Mouse (Mus musculus) small intestine, adult 2 months (tissue): ENCODE measurements around the gene F5. TPM values are rescaled to one million over a fixed set of nuclear protein-coding genes. Genes with fewer than 3 reads are reported as not detected.
A peak's percentile ranks its signal among the peaks of the same experiment; 100 is the strongest.

ENCODE experiments used
- H3K27ac ChIP-seq: fragments of 200-500 bp; 2 replicates; pipeline ENCODE4 v1.5.1; 2012; ENCODE audit warnings: low read depth, low read length, control low read depth, inconsistent platforms; ENCODE audit not compliant: insufficient read depth
- H3K27me3 ChIP-seq: fragments of 200-500 bp; 2 replicates; pipeline ENCODE4 v1.6.1; 2012; ENCODE audit warnings: mild to moderate bottlenecking, moderate library complexity, low read length, inconsistent platforms; ENCODE audit not compliant: control insufficient read depth, insufficient read depth
- H3K36me3 ChIP-seq: fragments of 200-500 bp; 2 replicates; pipeline ENCODE4 v1.6.1; 2012; ENCODE audit warnings: mild to moderate bottlenecking, low read length, control low read depth, inconsistent platforms; ENCODE audit not compliant: control insufficient read depth, insufficient read depth
- H3K4me1 ChIP-seq: fragments of 200-500 bp; 2 replicates; pipeline ENCODE4 v1.6.1; 2012; ENCODE audit warnings: low read length, inconsistent platforms, mixed read lengths; ENCODE audit not compliant: control insufficient read depth, insufficient read depth, insufficient read length
- H3K4me3 ChIP-seq: fragments of 200-500 bp; 2 replicates; pipeline ENCODE4 v1.5.1; 2012; ENCODE audit warnings: low read depth, mild to moderate bottlenecking, control low read depth, inconsistent platforms, low read length, moderate library complexity
- CTCF ChIP-seq: fragments of 200-500 bp; IDR thresholded peaks from 2 replicates; pipeline ENCODE4 v1.5.1; 2012; ENCODE audit warnings: low read depth, mild to moderate bottlenecking, control low read depth, inconsistent platforms, low read length, moderate library complexity, mixed read lengths; ENCODE audit not compliant: insufficient replicate concordance, insufficient read length; ENCODE audit errors: extremely low read depth
- POLR2A ChIP-seq: fragments of 200-500 bp; IDR thresholded peaks from 2 replicates; pipeline ENCODE4 v1.6.1; 2012; ENCODE audit warnings: low read depth, mild to moderate bottlenecking, control low read depth, inconsistent platforms, low read length, moderate library complexity
- WGBS: fragments of 180-500 bp; shearing (Covaris S2); methylation state at CpG from one replicate; pipeline ENCODE4 v1.1.7; 2018; 5-methylcytosine and 5-hydroxymethylcytosine counted together
- polyA plus RNA-seq: library from polyadenylated mRNA; depleted of rRNA; stranded (reverse); fragments of >200 nt; gene quantifications from 2 replicates; pipeline ENCODE4 v1.2.3, GENCODE M21; 2012

Gene F5
- polyA plus RNA-seq, 1 experiment = 0.23 TPM

DNA sequence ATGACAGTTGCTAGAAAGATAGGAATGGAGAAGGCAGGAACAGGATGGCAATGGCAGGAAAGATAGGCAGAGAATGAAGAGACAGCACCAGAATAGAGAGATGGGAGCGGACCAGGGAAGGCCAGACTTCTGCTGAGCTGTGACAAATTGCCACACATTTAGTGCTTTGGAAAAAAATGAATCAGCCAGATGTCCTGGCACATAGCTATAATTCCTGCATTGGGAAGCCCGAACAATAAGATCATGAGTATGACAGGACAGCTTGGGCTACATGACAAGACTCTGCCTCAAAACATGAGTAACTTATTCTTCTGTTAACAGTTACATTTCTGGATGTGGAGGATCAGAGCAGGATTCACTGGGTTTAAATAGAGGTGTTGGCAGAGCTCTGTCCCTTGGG, 8.1 kb downstream of the F5 start:
- Histone ChIP-seq H3K4me3 (no peak overlapping the region), H3K4me1 (peaks cover 6% of the 10 kb centered on the region; the same call in 1 of the 2 replicates), H3K36me3 (no peaks in the 10 kb centered on the region), H3K27ac (no peak overlapping the region), H3K27me3 (no peaks in the 10 kb centered on the region)
- WGBS = 91% methylated on average over 2 of the region's 2 CpGs
- TF ChIP-seq POLR2A = no peak
- TF ChIP-seq CTCF = no peak

DNA sequence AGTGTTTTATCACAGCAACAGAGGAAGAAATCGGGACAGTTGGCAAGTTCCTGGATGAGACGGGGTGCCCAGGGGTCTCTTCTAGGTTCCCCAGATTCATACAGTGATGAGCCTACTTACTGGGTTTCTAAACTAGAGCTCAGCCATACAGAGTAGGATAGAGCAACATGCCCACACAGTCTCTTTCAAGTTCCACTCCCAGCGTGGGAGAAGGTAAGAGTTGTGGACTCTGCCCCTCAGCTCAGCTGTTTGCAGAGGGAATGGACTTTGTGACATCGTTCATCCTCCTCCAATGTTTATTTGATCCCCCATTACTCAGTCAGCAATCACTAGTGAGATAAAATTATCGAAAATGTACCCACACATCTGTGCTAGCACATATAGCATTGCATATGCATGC, 11.1 kb downstream of the F5 start:
- 32% methylated on average over 5 of the region's 5 CpGs for WGBS
- H3K27me3 ChIP-seq = no peaks in the 10 kb centered on the region
- peak overlapping the region; percentile 69 for H3K27ac ChIP-seq
- H3K4me1 ChIP-seq = peaks cover 6% of the 10 kb centered on the region; the same call in 1 of the 2 replicates
- H3K36me3 ChIP-seq = no peaks in the 10 kb centered on the region
- TF ChIP-seq POLR2A = no peak
- TF ChIP-seq CTCF = no peak
- H3K4me3 ChIP-seq = no peak overlapping the region

DNA sequence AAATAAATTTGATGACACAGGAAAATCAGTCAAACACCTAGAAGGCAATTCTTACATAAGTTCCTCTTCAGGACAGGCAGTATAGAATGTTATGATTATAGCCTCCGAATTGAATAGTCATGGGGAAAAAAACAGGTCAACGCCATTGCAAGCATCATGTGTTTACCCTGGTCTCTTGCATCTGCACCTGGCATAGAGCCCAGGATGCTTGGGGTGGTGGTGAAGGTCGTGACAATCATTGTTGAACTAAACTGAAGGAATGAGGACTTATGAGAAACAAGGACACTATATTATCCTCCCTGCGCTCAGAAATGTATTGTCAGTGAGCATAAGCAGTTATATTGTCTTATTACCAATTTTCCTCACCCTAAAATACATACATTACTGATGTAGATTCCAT, 17.2 kb downstream of the F5 start:
- Histone ChIP-seq H3K27ac (no peak overlapping the region), H3K4me3 (no peak overlapping the region), H3K27me3 (no peaks in the 10 kb centered on the region), H3K4me1 (peaks cover 3% of the 10 kb centered on the region; the same call in 1 of the 2 replicates), H3K36me3 (no peaks in the 10 kb centered on the region)
- TF ChIP-seq POLR2A (no peak), CTCF (no peak)
- 50% methylated on average over 4 of the region's 4 CpGs for WGBS

DNA sequence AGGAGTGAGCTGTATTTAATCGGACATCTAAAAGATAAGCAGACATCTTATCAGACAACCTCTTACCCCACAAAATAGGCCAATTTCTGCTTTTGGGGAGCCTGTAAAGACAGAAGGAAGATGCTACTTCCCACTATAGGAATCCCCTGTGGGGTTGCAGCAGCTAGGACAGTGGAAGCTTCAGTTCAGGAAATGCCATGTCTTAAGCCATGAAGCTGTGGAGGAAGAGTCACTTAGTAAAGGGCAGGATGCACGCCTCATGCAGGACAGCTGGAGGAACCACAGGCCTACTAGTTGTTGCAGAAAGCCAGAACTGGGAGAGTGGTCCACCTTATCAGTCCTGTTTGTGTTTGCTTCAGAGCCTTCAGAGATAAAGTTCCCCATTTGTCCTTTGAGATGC, 18.8 kb downstream of the F5 start:
- Histone ChIP-seq H3K4me1 (no peaks in the 10 kb centered on the region), H3K4me3 (no peak overlapping the region), H3K27ac (no peak overlapping the region), H3K36me3 (no peaks in the 10 kb centered on the region), H3K27me3 (no peaks in the 10 kb centered on the region)
- 73% methylated on average over 2 of the region's 2 CpGs for WGBS
- TF ChIP-seq POLR2A (no peak), CTCF (no peak)

DNA sequence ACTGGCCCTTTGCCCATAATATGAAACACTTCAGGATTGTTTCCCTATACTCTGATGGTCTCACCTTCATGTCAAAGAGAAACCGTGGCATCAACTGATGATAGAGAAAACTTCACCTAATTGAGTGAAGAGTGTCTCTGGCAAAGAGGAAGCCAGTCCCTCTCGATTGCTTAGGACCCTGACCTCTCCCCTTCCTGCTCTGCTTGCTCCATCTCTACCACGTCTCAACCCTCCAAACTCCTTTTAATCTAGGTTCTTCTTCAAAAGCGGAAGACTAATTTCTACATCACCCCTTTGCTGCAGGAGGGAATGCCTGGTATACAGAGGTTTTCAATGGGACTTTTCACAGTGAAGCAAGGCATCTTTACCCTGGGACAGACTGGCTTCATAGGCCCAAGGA, 21.5 kb downstream of the F5 start:
- H3K27me3 ChIP-seq = no peaks in the 10 kb centered on the region
- no peak overlapping the region for H3K27ac ChIP-seq
- no peaks in the 10 kb centered on the region for H3K36me3 ChIP-seq
- 79% methylated on average over 4 of the region's 4 CpGs for WGBS
- TF ChIP-seq POLR2A (no peak), CTCF (no peak)
- H3K4me1 ChIP-seq = no peaks in the 10 kb centered on the region
- H3K4me3 ChIP-seq = no peak overlapping the region

DNA sequence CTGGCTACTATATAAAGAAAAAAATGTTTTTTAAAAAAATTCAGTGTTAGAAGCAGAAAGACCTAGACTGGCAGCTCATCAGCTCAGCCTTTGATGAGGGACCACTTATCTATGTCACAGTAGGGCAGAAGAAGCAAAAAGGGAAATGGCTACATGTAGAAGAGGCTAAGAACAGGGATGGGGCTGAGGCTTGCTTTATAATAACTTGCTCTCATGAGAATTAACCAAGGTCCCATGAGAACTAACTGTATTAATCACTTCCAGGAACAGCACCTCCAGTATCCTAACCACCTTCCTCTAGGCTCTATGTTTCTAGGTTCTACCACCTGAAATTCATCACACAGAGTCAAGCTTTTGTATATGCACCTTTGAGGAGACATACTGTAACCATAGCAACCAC, 25.2 kb downstream of the F5 start:
- H3K4me1 ChIP-seq = no peaks in the 10 kb centered on the region
- H3K27ac ChIP-seq = no peak overlapping the region
- H3K36me3 ChIP-seq = no peaks in the 10 kb centered on the region
- no peaks in the 10 kb centered on the region for H3K27me3 ChIP-seq
- H3K4me3 ChIP-seq = no peak overlapping the region
- TF ChIP-seq CTCF (no peak), POLR2A (no peak)

DNA sequence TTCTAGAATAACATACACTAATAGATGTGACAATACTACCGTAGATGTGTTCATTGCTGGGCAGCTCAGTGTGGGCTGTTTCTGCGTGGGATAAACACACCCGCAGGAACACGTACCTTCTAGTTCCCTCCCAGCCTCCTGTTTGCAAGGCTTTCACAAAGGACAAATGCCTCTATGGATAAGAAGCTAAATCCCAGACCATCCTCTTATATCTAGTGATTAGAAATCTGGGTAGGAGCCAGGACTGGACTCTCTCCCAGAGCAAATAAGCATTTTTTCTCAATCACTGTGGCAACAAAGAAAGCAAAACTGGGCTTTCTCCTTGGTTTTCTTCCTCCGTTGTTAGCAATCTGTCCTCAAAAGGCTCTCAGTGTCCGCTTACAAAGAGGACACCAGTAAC, 26.8 kb downstream of the F5 start:
- Histone ChIP-seq H3K27ac (no peak overlapping the region), H3K4me1 (no peaks in the 10 kb centered on the region), H3K27me3 (no peaks in the 10 kb centered on the region), H3K4me3 (no peak overlapping the region), H3K36me3 (no peaks in the 10 kb centered on the region)
- WGBS = 76% methylated on average over 6 of the region's 6 CpGs
- no peak for TF ChIP-seq POLR2A
- no peak for TF ChIP-seq CTCF

DNA sequence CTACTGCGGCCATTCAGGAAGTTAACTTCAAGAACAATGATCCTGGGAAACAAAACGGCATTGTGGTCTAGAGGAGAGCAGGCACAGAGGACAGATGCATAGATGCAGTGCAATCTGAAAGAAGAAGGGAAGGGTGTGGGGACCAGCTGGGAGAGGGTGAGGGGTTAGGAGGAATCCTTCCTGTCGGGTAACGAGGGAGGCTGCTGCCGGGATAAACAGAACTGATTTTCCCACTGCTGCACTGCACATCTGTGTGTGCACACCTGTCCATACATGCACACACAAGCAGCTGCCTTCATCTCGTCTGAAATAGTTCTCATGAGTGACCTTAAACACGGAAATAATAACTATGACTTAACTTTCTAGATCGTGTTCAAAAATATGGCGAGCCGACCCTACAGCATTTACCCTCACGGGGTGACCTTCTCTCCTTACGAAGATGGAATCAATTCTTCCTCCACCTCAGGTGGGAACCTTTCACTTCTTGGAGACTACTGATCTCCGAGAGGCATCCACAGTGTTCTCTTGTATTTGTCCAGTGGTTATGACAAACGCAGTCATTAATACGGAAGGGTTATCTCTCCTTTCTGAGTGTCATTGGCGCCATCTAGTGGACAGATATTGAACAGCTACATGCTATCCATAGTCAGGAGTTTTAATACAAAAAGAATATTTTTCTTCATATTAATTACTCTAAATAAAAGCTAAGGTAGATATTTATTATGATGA, 32.7 kb downstream of the F5 start:
- TF ChIP-seq POLR2A (no peak), CTCF (no peak)
- 45% methylated on average over 16 of the region's 16 CpGs for WGBS
- Histone ChIP-seq H3K27me3 (no peaks in the 10 kb centered on the region), H3K36me3 (no peaks in the 10 kb centered on the region), H3K4me3 (peak overlapping the region; percentile 18; the same call in 1 of the 2 replicates), H3K4me1 (peaks cover 4% of the 10 kb centered on the region; the same call in 1 of the 2 replicates), H3K27ac (no peak overlapping the region)
